8 mouse cellular contexts compared by ENCODE assay signal in genomic region chr7:25753643-25754438, GRCm38 (mm10). TPM values are rescaled to one million over a fixed set of nuclear protein-coding genes. Genes with fewer than 3 reads are reported as not detected.
DNase-seq lines count a peak whose midpoint lies in the region; ATAC-seq lines count a peak whose summit lies in the region.

No protein-coding gene starts in this region.

- peaks cover 48% of the 10 kb centered on the region for H3K36me3 ChIP-seq in erythroblast, embryonic 14.5 days (ENCODE audit: control insufficient read depth)
- H3K36me3 ChIP-seq in forebrain, embryonic 15.5 days, result peaks cover 25% of the 10 kb centered on the region
- H3K36me3 ChIP-seq in midbrain, embryonic 15.5 days (replicated peaks), result peaks cover 14% of the 10 kb centered on the region

- ATAC-seq in erythroblast, adult 5-6 weeks (replicated peaks; ENCODE audit: low FRiP score, poor library complexity, severe bottlenecking), result no peak
- no peak; the same call in 1 of the 2 replicates for ATAC-seq in forebrain, embryonic 15.5 days (replicated peaks)
- no peak; the same call in none of the 2 replicates for ATAC-seq in midbrain, embryonic 15.5 days (replicated peaks)
- ATAC-seq in megakaryocyte-erythroid progenitor cell, adult 5-6 weeks (replicated peaks; ENCODE audit: low FRiP score, low TSS enrichment, poor library complexity, severe bottlenecking), result no peak

- H3K4me3 ChIP-seq in erythroblast, embryonic 14.5 days (replicated peaks), result peak overlapping the region; percentile 100
- peak overlapping the region; percentile 85 for H3K4me3 ChIP-seq in forebrain, embryonic 15.5 days
- H3K4me3 ChIP-seq in midbrain, embryonic 15.5 days, result peak overlapping the region; percentile 83

- peak overlapping the region; percentile 98 for H3K27ac ChIP-seq in forebrain, embryonic 15.5 days (replicated peaks)
- H3K27ac ChIP-seq in midbrain, embryonic 15.5 days, result peak overlapping the region; percentile 97

- peak overlapping the region; percentile 92 for H3K4me2 ChIP-seq in forebrain, embryonic 15.5 days (replicated peaks)
- peak overlapping the region; percentile 96 for H3K4me2 ChIP-seq in midbrain, embryonic 15.5 days

- H3K9ac ChIP-seq in forebrain, embryonic 15.5 days (replicated peaks), result peak overlapping the region; percentile 94
- H3K9ac ChIP-seq in midbrain, embryonic 15.5 days, result peak overlapping the region; percentile 87

- no peaks in the 10 kb centered on the region for H3K9me3 ChIP-seq in erythroblast, embryonic 14.5 days (ENCODE audit: control insufficient read depth, low read length)
- H3K9me3 ChIP-seq in forebrain, embryonic 15.5 days, result no peaks in the 10 kb centered on the region
- no peaks in the 10 kb centered on the region for H3K9me3 ChIP-seq in midbrain, embryonic 15.5 days

- DNase-seq in thymus, postnatal 4 days, result peak; percentile 54
- DNase-seq in thymus, postnatal 36 days, result no peak
- DNase-seq in kidney, postnatal 36 days, result peak; percentile 38 to 70

- H3K4me1 ChIP-seq in erythroblast, embryonic 14.5 days (ENCODE audit: control insufficient read depth), result peaks cover 43% of the 10 kb centered on the region
- peaks cover 24% of the 10 kb centered on the region for H3K4me1 ChIP-seq in forebrain, embryonic 15.5 days
- H3K4me1 ChIP-seq in midbrain, embryonic 15.5 days, result peaks cover 31% of the 10 kb centered on the region

- WGBS in forebrain, embryonic 15.5 days, result 1% methylated on average over 46 of the region's 46 CpGs
- WGBS in midbrain, embryonic 15.5 days, result under 1% methylated on average over 46 of the region's 46 CpGs

- peaks cover 8% of the 10 kb centered on the region for H3K27me3 ChIP-seq in erythroblast, embryonic 14.5 days (ENCODE audit: control insufficient read depth)
- no peaks in the 10 kb centered on the region for H3K27me3 ChIP-seq in forebrain, embryonic 15.5 days
- H3K27me3 ChIP-seq in midbrain, embryonic 15.5 days (replicated peaks), result no peaks in the 10 kb centered on the region

RNA-seq across cellular contexts. Expression of gene Hnrnpul1, which starts 0.7 kb away (rescaled TPM):
- polyA plus RNA-seq in erythroblast, embryonic 14.5 days (2012), result 32.8 and 36.7 TPM in 2 replicates
- 45.2 and 59.1 TPM in 2 replicates for total RNA-seq in erythroblast, adult 5-6 weeks (2015; ENCODE audit: low replicate concordance)
- total RNA-seq in erythroblast, adult 5-6 weeks (2017; ENCODE audit: low replicate concordance), result 79.3 and 99.9 TPM in 2 replicates
- 51.8 and 53.5 TPM in 2 replicates for polyA plus RNA-seq in forebrain, embryonic 15.5 days (2015; fragmentation: Nextera tagmentation; extraction: Ambion mirVana)
- 43.6 and 44.4 TPM in 2 replicates for polyA plus RNA-seq in midbrain, embryonic 15.5 days (2015; fragmentation: Nextera tagmentation; extraction: Ambion mirVana)
- 171 and 188 TPM in 2 replicates for total RNA-seq in megakaryocyte-erythroid progenitor cell, adult 5-6 weeks (2014; fragmentation: Nextera tagmentation)
- total RNA-seq in megakaryocyte-erythroid progenitor cell, adult 5-6 weeks (2017), result 139 and 159 TPM in 2 replicates

RNA-seq across cellular contexts. Expression of gene Axl, which starts 34.7 kb away (rescaled TPM):
- polyA plus RNA-seq in erythroblast, embryonic 14.5 days (2012), result 0.26 and 0.61 TPM in 2 replicates
- total RNA-seq in erythroblast, adult 5-6 weeks (2015; ENCODE audit: low replicate concordance), result 28.2 and 35.7 TPM in 2 replicates
- 20.2 and 22.2 TPM in 2 replicates for total RNA-seq in erythroblast, adult 5-6 weeks (2017; ENCODE audit: low replicate concordance)
- polyA plus RNA-seq in forebrain, embryonic 15.5 days (2015; fragmentation: Nextera tagmentation; extraction: Ambion mirVana), result 16.5 and 17.7 TPM in 2 replicates
- polyA plus RNA-seq in midbrain, embryonic 15.5 days (2015; fragmentation: Nextera tagmentation; extraction: Ambion mirVana), result 20.2 and 22.2 TPM in 2 replicates
- 0.68 and 1.0 TPM in 2 replicates for total RNA-seq in megakaryocyte-erythroid progenitor cell, adult 5-6 weeks (2014; fragmentation: Nextera tagmentation)
- 0.70 and 1.4 TPM in 2 replicates for total RNA-seq in megakaryocyte-erythroid progenitor cell, adult 5-6 weeks (2017)

RNA-seq across cellular contexts. Expression of gene Ccdc97, which starts 35.0 kb away (rescaled TPM):
- 8.8 and 9.3 TPM in 2 replicates for polyA plus RNA-seq in erythroblast, embryonic 14.5 days (2012)
- total RNA-seq in erythroblast, adult 5-6 weeks (2015; ENCODE audit: low replicate concordance), result 19.0 and 22.3 TPM in 2 replicates
- 14.7 and 17.7 TPM in 2 replicates for total RNA-seq in erythroblast, adult 5-6 weeks (2017; ENCODE audit: low replicate concordance)
- polyA plus RNA-seq in forebrain, embryonic 15.5 days (2015; fragmentation: Nextera tagmentation; extraction: Ambion mirVana), result 29.3 and 32.4 TPM in 2 replicates
- polyA plus RNA-seq in midbrain, embryonic 15.5 days (2015; fragmentation: Nextera tagmentation; extraction: Ambion mirVana), result 39.5 and 40.2 TPM in 2 replicates
- 43.5 and 59.8 TPM in 2 replicates for total RNA-seq in megakaryocyte-erythroid progenitor cell, adult 5-6 weeks (2014; fragmentation: Nextera tagmentation)
- 7.0 and 18.6 TPM in 2 replicates for total RNA-seq in megakaryocyte-erythroid progenitor cell, adult 5-6 weeks (2017)

Comparison
In these comparisons a context has a peak if more than half of its experiments do, and no peak if none do; other contexts are left out.
1. DNase-seq: peak in thymus, postnatal 4 days (single experiment) and kidney, postnatal 36 days (2 of 2); none in thymus, postnatal 36 days (0 of 2).
2. RNA of gene Axl, which starts 34.7 kb away (polyA plus RNA-seq): 20.2 to 22.2 TPM in midbrain, embryonic 15.5 days and 16.5 to 17.7 TPM in forebrain, embryonic 15.5 days; 0.26 to 0.61 TPM in erythroblast, embryonic 14.5 days; every median in the first group is over 10 times any median in the second.
3. Peak in every context shown above with its lines, with median percentiles within 50 percentile points of each other: H3K4me3 ChIP-seq.